Mouse (Mus musculus) C2C12 (cell line): ENCODE results near the gene Gm20816. TPM values are rescaled to one million over a fixed set of nuclear protein-coding genes. Genes with fewer than 3 reads are reported as not detected.
"Not testable (repeated sequence)": the region's sequence is repeated elsewhere in the genome, so short reads cannot be mapped to it uniquely, and the experiment has no call there.

ENCODE experiments used
- H3K27me3 ChIP-seq: one replicate; pipeline ENCODE4 v1.6.1; 2011; ENCODE audit not compliant: control insufficient read depth, insufficient read depth, insufficient read length
- H3K36me3 ChIP-seq: one replicate; pipeline ENCODE4 v1.6.1; 2011; ENCODE audit not compliant: control insufficient read depth, insufficient read depth
- H3K4me3 ChIP-seq: one replicate; pipeline ENCODE4 v1.5.1; 2011; ENCODE audit warnings: mild to moderate bottlenecking, control low read depth; ENCODE audit not compliant: poor library complexity, insufficient read depth, severe bottlenecking
- H3K79me2 ChIP-seq: one replicate; pipeline ENCODE4 v1.6.1; 2011; ENCODE audit not compliant: control insufficient read depth, insufficient read depth
- H3K79me3 ChIP-seq: one replicate; pipeline ENCODE4 v1.6.1; 2011; ENCODE audit warnings: low read depth, control low read depth
- H3ac ChIP-seq: one replicate; pipeline ENCODE3; 2011; ENCODE audit warnings: low read depth; ENCODE audit not compliant: control insufficient read depth, insufficient read length
- long read RNA-seq, 2 experiments: library from polyadenylated mRNA; unstranded; transcript quantifications; one replicate each; pipeline ENCODE4 v2.0.0; 2019 to 2020
- polyA plus RNA-seq: library from polyadenylated mRNA; unstranded; fragments of >200 nt; fragmentation: generic; extraction: Trizol; gene quantifications from one replicate; pipeline ENCODE4 v1.2.1, GENCODE M21; 2012; ENCODE audit warnings: missing spikeins

Gene Gm20816
- not detected for polyA plus RNA-seq
- long read RNA-seq, experiment 1, result 0 reads
- long read RNA-seq, experiment 2, result 0 reads

DNA sequence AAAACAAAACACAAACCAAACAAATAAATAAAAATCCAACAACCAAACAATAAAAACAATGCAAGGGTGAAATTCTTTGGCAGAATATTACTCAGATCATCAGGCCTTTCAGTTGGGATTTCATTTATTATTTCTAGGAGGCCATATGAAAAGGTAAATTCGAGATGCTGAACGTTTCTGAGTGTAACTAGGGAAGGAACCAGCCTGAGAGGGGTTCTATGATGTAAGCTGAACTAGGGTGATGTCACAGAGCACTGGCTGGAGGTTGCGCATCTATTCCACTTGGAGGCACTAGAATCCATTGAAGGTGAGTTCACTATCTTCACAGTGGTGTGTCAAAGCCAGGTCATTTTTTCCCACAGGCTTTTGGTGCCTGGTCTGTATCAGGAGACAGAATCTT lies at the start of gene Gm20816:
Gm20816 (plus strand) TSS at position 301 of the 400 bp plus-strand sequence.
- H3K79me2 ChIP-seq, H3K27me3 ChIP-seq: not testable (repeated sequence)

More for the DNA sequence above, at the start of gene Gm20816:
- not testable (repeated sequence) for H3K79me3 ChIP-seq, H3ac ChIP-seq, H3K4me3 ChIP-seq, H3K36me3 ChIP-seq

Other genes with a start within 250 kb of the Gm20816 start
- not detected for gene Gm20937, start 243.1 kb upstream of the Gm20816 start, polyA plus RNA-seq